Mouse (Mus musculus) splenic B cell, adult 2 months (primary cell): Measurements from ENCODE around the gene Galp.

Experiments
- DNase-seq: peaks from one replicate; pipeline ENCODE4 v3.0.0-alpha.2; 2011; ENCODE audit warnings: low read depth, low spot score
- H3K27me3 ChIP-seq: 2 replicates; pipeline ENCODE4 v1.6.1; 2012; ENCODE audit warnings: mild to moderate bottlenecking, low read length, moderate library complexity, mixed read lengths; ENCODE audit not compliant: control insufficient read depth, poor library complexity, insufficient read depth, severe bottlenecking
- H3K36me3 ChIP-seq: 2 replicates; pipeline ENCODE4 v1.6.1; 2012; ENCODE audit warnings: mild to moderate bottlenecking, low read length, moderate library complexity, mixed read lengths; ENCODE audit not compliant: control insufficient read depth, poor library complexity, insufficient read depth, severe bottlenecking

Gene Galp

DNA sequence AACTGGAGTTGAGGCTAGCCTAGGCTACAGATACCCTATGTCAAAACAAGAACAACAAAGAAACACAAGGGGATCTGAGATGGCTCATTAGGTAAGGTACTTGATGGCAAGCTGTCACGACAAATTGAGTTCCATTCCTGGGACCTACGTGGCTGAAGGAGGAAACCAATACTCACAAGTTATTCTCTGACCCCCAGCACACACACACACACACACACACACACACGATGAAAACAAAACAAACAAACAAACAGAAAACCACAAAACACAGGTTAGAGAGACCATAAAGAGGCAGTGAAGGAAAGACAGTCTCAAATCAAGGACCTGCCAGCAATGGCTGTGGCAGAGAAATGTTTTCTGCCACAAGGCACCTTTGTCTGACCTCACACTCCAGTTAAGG is at the start of gene Galp:
TSS of gene Galp (plus strand) at position 301 of the 400 bp plus-strand sequence.
- Histone ChIP-seq H3K27me3 (no peaks in the 10 kb centered on the region), H3K36me3 (no peaks in the 10 kb centered on the region)
- DNase-seq = no peak

DNA sequence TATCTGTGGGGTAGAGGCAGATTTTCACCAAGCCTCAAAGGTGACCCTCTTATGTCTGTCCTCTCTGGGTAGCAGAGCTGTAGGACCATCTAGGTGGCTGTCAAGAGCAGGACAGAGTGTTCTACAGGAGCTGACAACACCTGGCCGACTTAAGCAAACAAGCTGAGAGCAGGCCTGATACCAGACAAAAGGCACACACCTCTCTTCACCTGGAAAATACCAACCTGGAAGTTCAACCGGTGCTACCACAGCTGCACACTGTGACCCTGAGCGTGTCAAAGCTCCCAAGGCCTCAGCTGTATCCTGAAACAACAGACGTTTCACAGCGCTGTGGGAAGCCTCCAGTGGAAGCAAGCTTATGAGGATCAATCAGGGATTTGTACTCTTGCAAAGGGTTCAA is 49.2 kb upstream of the Galp start:
- no peaks in the 10 kb centered on the region for H3K36me3 ChIP-seq
- DNase-seq = no peak

DNA sequence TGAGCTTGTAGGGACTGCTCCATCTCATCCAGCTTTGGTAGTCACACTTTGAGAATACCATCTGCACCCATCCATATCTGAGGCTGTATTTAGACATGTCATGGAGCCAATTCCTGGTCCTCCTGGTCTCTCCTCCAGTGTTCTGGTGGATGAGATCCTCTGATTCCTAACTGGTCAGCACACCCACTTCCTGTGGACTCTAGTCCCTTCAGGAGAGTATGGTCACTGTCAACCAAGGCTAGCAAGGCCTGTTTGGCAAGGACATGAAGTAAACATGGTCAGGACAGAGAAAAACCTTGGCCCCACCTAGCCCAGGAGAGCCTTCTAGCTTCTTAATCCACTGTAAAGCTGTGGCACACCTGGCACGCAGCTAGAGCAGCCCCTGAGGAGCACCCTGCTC is 45.6 kb upstream of the Galp start:
- no peak for DNase-seq
- no peaks in the 10 kb centered on the region for H3K36me3 ChIP-seq
- no peaks in the 10 kb centered on the region for H3K27me3 ChIP-seq

More for the DNA sequence above, 49.2 kb upstream of the Galp start:
- H3K27me3 ChIP-seq = no peaks in the 10 kb centered on the region

DNA sequence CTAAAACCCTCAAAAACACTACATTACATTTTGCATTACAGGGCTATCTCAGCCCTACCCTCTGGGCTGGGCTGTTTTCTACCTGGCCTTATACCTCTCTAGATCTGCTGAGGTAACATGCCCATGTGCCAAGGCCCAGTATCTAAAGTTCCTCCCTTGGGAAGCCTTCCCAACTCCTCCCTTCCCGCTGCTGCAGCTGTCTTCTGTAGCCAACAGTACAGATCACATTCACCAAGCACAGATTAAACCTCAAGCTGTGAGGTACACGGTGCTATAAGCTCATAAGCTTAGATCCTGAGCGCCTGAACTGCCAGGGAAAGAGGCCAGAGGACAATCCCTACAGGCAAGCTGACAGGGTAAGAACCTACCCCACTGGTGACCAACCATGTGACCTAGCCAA is 44.9 kb upstream of the Galp start:
- H3K36me3 ChIP-seq = no peaks in the 10 kb centered on the region
- no peak for DNase-seq
- H3K27me3 ChIP-seq = no peaks in the 10 kb centered on the region

DNA sequence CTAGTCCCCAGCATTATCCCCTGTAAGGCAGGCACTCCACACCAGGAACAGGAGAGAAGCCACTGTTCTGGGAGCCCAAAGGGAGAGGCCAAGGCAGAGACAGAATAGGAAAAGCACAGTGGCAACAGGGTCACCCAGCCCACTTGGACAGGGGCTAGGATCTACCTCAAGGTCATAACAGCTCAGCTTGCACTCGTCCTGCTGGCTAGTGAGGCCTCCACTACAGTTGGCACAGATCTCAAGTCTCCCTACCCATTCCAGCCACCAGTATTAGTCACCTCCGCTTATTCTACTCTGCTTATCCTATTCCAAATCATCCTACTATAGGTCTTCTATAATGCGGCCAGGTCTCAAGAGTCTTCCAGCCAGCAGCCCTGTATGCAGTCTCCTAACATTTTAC is 43.8 kb upstream of the Galp start:
- no peak for DNase-seq
- no peaks in the 10 kb centered on the region for H3K36me3 ChIP-seq
- H3K27me3 ChIP-seq = no peaks in the 10 kb centered on the region

DNA sequence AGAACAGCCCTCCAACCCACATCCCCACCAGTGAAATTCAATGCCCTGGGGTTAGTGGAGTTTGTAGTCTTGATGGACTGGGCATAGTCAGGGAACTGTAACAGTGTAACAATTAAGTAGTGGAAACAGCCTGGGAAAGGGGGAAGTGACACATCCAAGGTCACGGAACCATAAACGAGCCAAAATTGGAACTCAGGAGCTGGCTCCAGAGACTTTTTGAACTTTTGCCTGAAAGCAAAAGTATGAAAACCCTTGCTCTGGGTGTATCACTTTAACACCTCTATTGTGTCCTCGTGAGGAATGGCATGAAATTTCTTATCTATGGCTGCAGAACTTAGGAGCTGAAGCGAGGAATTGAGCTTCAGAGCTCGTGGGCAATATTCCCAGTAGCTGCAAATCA is 42.7 kb upstream of the Galp start:
- no peaks in the 10 kb centered on the region for H3K27me3 ChIP-seq
- DNase-seq = no peak
- no peaks in the 10 kb centered on the region for H3K36me3 ChIP-seq

DNA sequence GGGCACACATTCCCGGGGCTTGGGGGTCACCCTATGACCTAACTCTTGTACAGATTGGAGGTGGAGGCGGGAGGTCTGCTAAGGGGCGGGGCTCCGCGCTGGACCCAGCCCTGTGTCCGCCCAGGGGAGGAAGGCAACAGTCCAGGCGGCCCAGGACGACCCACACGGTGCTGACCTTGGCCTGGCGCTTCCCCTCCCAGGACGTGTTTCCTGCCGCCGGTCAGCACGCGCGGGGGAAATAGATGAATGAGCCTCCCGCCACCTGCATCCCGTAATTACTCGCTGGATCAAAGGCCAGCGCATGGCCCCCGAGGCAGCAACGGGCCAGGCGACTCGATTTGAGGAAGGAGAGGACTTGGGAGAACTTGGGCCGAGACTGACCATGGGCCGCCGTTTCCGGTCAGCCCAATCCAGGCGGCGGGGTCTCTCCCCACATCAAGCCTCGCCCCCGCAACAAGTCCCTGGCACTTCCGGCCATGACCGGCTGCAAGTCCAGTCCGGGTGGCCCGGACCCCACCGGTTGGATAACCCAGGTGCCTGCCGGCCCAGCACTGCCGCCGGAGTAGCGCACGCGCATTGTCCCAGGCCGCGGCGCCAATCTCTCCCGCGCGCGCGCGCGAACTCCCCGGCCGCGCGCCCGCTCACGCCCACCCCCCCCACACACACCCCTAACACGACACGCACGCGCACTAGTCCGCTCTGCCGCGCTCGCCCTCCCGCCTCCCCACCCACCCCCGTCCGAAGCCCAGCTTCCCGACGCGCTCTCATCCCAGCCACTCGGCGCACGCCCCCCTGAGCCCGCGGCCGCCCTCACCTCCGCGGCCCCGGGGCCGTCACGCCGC is 41.6 kb upstream of the Galp start:
- DNase-seq = peak; percentile 89
- Histone ChIP-seq H3K36me3 (no peaks in the 10 kb centered on the region), H3K27me3 (no peaks in the 10 kb centered on the region)

DNA sequence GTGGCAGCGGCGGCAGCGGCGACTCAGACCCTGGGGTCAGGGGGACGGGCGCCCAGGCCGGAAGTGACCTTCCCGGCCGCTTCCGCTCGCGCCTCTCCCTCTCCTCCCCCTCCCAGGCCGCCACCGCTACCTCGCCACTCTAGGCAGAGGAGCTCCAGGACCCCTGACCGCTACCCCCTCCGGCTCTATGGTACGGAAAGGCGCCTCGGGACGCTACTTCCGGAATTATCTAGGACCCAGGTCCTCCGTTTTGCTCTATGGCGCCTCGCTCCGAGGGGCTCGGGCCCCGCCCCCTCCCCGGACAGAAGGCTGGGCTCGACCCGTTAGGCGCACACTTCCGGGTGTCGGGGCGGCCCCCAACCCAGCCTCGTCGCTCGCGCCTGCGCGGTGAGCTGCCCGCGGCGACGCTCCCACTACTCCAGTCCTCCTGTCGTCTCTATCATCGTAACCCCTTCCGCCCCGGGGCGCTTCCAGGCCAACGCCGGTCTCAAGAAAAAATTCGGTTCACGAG is 40.9 kb upstream of the Galp start, which contains the start of gene Zfp787:
TSS of gene Zfp787 (minus strand) at position 97 of the 511 bp plus-strand sequence.
- H3K36me3 ChIP-seq = no peaks in the 10 kb centered on the region
- DNase-seq = peak; percentile 94
- no peaks in the 10 kb centered on the region for H3K27me3 ChIP-seq

DNA sequence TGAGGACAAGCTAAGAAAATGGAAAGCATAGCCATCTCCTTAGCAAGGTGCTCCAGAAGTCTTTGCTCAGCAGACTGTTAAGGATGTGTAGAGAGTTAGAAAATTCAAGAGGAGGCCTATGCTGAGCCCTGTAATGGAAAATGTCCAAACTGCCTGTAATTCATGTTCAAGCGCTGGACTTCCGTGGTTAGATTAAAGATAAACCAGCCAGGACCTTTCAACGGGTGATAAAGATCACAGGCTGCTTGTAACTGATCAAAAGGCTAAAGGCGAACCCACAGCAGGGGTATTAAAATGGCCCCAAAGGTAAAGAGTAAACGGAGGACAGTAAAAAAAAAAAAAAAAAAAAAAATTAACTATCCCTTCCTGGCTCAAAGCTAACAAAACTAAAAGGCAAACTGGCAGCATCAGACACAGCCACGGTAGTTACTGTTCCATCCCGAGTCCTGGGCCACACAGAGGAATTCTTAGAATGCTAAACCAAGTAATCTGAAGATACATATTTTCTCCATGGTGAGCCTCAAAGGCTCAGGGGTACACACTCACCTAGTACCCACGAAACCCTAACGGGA is 39.9 kb upstream of the Galp start:
- no peak for DNase-seq
- H3K27me3 ChIP-seq = no peaks in the 10 kb centered on the region
- H3K36me3 ChIP-seq = no peaks in the 10 kb centered on the region

DNA sequence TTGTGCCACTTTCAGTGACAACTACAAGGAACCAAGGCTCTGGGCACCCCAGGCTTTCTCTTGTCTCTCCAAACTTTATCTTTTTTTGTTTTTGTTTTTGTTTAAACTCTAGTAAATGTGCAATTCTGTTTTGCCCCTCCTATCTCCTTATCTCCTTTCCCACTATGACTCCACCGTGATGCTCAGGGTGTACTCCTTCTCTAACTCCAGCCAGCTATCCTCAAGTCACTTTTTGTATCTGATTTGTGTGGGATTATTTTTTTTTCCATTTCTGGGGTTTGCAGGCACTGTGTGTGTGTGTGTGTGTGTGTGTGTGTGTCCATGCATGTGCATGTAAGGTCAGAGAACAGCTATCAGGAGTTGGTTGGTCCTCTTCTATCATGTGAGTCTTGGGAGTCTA is 39.4 kb upstream of the Galp start:
- Histone ChIP-seq H3K36me3 (no peaks in the 10 kb centered on the region), H3K27me3 (no peaks in the 10 kb centered on the region)
- no peak for DNase-seq

DNA sequence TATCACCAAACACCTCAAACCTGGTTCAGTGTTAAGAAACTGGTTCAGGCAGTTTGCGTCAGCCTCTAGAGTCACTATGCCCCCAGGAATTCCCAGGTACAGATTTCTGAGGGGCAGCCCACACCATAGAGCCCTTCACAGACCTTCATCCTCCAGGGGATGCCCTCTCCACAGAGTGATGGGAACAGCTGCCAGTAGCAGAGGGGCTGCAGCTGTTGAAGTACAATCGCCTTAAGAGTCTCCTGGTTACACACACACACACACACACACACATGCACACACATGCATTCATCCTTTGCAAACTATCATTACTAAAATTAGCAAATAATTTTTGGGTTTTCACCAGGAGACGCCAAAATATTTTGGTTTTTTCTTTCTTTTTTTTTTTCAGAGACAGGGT is 37.3 kb upstream of the Galp start:
- no peak for DNase-seq
- no peaks in the 10 kb centered on the region for H3K27me3 ChIP-seq
- no peaks in the 10 kb centered on the region for H3K36me3 ChIP-seq

DNA sequence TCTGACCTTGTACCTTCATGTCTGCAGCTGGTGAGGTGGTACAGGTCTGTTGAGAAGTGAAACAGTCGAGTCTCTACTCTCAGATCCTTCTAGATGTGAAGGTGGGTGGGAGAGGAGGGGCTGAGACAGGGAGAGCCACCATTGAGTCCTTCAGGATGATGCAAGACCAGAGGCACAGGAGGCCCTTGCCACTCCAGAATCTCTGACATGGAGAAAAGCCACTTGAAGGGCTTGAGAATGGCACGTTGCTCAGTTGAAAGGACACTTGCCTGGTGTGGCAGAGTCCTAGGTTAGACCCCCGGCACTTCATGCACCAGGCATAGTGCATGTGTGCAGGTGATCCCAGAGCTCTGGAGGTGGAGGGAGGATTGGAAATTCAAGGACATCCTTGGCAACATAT is 35.3 kb upstream of the Galp start:
- DNase-seq = no peak

DNA sequence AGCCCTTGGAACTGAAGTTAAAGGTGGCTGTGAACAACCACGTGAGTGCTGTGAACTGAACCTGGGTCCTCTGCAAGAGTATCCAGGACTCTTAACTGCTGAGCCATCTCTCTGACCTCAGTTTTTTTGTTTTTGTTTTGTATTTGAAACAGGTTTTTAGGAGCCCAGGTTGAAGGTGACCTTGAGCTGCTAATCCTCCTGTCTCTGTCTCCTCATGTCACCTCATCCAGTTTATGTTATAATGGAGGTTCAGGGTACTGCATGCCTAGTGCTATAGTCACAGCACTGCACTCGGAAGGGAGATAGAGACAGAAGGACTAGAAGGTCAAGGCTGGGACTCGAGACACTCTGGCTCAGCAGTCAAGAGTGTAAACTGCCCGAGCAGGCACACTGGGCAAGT is 34.7 kb upstream of the Galp start:
- no peak for DNase-seq
- Histone ChIP-seq H3K36me3 (no peaks in the 10 kb centered on the region), H3K27me3 (no peaks in the 10 kb centered on the region)

More for the DNA sequence above, 35.3 kb upstream of the Galp start:
- H3K27me3 ChIP-seq = no peaks in the 10 kb centered on the region
- no peaks in the 10 kb centered on the region for H3K36me3 ChIP-seq

DNA sequence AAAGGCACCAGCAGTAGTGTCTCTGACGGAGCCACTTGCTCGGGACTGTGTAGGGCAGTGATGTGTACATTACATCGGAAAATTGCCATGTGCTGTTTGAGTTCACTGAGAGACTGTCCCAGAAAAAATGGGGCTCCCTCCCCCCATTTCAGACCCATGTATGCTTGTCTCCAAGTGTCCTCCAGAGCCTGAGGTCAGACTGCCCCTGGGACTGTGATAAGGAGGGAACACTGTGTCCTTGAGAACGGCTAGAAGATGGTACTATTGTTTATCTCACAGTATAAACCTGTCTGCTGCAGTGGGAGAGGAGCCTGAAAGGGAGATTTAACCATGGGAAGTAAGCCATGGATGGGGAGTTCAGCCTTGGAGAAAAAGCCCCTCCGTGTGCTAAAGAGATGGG is 32.2 kb upstream of the Galp start:
- H3K27me3 ChIP-seq = no peaks in the 10 kb centered on the region
- no peak for DNase-seq
- no peaks in the 10 kb centered on the region for H3K36me3 ChIP-seq

DNA sequence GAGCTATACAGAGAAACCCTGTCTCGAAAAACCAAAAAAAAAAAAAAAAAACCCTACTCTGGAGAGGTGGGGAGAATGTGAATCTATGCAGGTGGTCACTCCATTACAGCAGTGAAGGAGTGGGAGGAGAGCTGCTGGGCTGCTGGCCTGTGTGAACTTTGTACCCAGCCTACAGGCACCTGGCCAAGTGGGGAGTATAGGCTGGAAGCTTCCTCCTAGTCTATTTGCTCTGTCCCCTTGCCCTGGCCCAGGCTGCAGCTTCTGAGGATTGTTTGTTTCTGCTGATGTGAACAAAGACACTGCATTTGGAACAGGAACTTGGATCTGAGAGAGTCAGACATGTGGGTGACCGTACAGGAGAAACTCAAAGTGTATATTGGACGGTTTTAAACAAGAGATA is 27.5 kb upstream of the Galp start:
- H3K36me3 ChIP-seq = no peaks in the 10 kb centered on the region
- no peaks in the 10 kb centered on the region for H3K27me3 ChIP-seq
- no peak for DNase-seq
